Mouse (Mus musculus) c-Kit-positive CD71-negative TER-119-negative erythroid progenitor cells, embryonic 14.5 days (primary cell): Measurements from ENCODE around the gene Rae1.

Experiments used
- DNase-seq: peaks from one replicate; pipeline ENCODE4 v3.0.0-alpha.2; 2013; ENCODE audit warnings: low read depth

The Rae1 gene

DNA sequence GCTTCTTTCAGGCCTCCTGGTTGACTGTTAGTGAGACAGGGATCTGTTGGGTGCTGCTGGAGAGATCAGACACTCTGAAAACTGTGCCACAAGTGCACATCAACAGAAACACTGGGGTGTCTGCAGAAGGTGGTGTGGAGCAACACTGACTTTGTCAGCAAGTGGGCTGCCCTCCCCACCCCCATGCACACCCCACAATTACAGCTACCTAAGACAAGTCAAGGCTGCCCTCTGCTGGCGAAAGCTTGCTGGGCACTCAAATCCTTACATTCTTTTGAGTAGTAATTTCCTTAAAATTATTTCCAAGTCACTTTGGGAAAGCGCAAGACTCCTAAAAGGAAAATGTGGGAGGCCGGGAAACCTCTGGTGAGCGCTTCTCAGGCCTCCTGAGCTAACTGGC lies 3.7 kb upstream of the Rae1 start:
- DNase-seq: no peak

DNA sequence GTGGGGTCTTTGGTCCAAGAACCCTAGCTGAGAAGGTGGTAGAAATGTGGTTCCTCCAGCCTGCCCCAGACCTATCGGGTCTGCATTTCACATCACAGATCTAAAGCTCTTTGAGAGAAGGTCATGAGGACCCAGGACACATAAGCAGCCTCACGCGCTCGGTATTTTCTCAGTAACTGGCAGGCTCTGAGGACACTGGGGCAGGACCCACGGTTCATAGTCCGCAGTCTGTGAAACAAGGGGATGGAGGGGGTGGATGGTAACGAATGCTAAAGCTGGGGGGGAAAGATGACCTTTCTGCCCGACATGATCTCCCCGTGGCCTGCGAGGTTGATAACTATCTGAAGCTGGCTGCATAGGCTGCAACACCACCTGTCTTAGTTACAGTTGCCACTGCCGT lies 2.2 kb upstream of the Rae1 start:
- no peak for DNase-seq

DNA sequence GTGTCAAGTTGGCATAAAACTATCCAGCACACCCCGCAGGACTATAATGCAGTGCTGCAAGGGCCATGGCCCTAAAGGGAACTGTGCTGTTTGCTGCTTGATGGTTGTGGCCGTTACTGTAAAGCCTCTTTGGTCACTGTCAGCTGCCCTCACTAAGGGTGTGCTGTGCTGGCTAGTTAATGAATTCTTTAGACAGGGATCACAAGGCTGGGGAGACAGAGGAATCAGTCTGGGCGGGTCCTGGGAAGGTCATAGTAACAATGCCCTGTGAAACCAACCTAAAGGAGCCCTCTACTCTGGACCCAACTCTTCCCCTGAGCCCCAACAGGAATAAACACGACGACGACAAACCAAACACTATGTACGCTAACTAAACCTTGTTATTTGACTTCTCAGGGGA lies 1.4 kb upstream of the Rae1 start:
- no peak for DNase-seq

DNA sequence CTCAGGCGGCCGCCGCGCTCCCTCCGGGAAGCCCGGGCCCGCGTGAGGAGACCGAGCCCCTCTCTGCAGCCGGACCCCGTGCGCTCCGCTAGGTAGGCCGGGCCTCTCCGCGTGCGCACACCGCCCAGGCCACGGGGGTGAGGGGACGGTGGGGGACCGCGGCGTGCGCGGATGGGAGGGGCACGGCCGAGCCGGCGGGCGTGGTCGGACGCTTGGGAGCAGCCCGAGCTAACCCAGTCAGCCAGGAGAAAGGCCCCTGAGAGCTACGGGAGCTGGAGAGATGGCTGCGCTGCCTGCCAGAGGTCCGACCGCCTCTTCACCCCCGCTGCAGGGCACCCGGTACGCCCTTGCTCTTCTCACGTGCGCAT lies 352 bp downstream of the Rae1 start:
- no peak for DNase-seq

DNA sequence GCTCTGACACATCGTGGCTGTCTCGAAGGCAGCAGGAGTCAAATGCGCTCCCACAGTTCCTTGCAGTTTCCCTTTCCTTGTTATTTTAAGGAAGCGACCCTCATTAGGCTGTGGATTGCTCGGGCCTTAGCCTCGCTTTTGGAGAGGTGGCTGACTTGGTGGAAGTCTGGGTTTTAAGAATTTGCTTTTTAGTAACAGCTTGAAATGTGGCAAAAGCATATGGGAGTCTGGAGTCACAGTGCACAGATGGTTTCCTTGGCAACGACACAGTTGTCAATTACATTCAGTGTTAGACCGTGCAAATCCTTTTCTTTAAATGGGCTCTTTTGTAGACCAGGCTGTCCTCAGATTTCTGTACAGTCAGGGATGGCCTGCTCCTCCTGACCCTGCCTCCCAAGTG lies 1.0 kb downstream of the Rae1 start:
- DNase-seq: no peak

DNA sequence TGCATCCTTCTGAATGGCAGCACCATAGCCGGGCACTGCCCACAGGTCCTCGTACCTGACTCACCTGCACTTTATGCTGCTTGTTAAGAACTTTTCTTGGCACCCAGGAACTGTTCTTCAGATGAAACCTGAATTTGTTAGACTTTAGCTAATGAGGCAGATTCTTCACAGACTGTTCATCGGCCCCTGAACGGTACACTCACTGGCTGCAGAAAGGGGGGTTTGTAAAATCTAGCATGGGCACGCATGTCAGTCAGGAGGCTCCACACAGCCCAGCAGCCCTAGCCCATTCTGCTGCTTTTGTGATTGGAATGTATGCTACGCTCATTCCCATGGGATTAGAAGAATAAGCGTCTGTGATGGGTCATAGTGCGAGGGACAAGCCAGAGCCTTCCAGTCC lies 3.8 kb downstream of the Rae1 start:
- DNase-seq: no peak

DNA sequence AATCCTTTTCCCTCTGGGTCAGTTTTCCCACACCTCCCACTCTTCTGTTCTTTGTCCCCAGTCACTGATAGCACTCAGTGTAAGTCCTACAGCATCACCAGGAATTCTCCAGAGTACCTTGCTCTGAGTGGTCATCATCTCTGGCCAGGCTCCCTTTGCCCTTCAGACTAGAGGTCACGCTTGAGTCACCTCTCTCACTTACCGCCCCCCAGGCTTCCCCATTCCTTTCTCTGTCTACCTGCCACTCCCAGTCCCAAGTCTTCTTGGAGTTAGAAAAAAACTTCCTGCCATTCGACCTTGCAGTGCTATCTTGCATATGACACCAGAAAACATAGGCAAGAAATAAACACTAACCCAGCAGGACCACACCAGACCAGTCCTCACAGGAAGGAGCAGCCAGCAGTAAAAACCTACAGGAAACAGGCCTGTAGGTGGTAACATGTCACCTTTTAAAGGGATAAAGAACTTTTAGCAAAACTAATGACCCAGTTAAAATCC lies 10.4 kb downstream of the Rae1 start:
- DNase-seq: no peak

DNA sequence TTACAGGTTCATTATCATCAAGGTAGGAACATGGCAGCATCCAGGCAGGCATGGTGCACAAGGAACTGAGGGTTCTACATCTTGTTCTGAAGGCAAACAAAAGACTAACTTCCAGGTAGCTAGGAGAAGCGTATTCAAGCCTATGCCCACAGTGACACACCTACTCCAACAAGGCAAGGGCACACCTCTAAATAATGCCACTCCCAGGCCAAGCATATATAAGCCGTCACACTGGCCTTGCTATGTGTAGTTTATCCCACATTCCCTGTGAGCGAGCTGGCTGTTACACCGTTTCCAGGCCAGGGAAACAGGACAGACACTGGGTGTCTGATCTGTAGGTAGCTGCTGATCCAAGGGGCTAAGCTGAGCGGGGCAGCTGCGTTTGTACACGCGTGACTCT lies 11.5 kb downstream of the Rae1 start:
- no peak for DNase-seq

DNA sequence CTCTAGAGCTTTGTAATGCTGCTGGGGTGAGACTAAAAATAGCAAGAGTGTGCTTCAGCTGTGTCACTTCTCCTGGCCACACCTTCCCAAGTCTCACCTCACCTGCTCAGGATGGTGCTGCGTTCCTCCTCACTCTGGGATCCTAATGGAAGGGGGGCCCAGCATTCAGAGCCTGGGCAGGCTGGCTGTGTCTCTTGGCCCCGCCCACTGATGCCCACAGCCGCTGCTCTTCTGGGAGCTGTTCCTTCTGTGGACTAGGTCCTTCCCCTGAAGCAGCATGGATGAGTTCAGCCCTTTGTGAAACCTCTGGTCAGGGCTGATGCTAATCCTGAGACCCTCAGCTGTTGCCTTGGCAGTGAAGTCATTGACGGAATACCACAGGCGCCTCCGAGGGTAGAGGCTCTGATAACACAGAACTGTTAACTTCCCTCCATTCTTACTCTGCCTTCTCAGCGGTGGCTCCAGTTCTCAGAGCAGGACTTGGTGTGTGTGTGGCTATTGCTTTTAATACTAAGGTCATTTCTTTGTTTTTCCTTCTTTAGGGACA lies 14.9 kb downstream of the Rae1 start:
- DNase-seq: no peak

DNA sequence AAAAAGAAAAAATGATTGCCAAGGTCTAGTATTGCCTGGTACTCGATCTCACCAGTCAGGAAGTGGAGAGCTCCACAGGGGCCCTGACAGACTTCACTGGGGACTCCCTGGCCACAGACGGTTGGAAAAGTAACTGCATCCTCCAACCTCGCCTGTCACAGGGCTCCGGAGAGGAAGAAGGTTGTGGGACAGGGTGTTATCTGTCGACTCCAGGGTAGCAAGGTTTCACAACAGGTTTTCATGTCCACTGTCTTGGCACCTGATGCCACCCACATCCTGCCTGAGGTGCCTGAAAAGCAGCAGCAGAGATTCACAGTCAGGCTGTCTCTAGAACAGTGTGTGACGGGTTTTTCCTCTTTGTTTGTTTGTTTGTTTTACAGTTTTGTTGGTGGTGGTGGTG lies 18.0 kb downstream of the Rae1 start:
- DNase-seq: no peak

DNA sequence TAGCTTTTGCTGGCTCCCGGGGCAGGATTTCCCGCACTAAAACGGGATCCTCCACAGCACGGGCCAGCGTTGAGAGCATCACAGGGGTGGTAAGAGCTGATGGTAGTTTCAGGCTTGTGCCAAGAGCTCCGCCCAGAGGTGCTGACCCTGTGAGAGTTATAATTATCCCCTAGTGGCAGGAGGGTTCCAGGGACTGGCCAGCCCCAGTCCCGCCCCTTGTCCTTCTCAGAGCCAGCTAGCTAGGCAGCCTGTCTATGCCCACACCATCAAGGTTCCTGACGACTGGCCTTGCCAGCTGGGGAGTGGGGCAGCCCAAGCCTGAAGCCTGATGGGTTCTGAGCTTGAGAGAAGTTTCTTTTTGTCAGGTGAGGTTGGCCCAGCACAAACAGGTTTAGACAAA lies 18.7 kb downstream of the Rae1 start:
- no peak for DNase-seq

DNA sequence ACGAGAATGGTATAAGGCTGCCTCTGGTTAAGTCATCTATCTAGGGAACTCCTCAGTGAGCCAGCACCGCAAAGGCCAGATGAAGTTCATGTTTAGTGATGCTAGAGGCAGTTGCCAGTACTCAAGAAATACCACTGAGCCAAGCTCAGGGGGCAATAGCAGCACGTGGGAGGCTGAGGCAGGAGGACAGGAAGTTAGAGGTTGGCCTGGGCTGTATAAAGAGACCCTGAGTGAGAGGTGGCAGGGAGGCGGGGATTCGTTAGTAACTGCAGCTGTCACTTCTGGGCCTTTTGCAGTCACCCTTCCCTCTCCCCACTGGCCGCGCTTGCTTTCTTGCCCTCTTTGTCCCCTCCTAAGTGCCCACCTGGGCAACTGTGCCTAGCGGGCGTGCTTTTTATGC lies 19.4 kb downstream of the Rae1 start:
- DNase-seq: no peak

DNA sequence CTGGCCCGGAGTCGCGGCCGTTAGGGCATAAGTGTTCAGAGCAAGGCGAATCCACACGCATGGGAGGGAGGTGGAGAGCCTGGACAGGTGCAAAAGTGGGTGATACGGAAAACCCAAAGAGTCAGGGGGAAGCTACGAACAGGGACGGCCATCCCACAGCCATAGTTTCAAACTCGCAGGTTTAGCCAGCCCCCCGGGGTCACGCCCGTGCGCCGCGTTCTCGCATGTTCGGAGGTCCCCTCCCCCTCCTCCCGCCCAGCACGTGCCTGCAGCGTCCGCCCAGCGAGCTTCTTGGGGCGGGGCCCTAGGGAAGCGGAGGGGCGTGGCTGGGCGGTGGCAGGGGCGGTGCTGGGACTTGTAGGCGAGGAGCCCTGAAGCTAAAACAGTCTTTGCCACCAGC lies 19.9 kb downstream of the Rae1 start:
- no peak for DNase-seq

DNA sequence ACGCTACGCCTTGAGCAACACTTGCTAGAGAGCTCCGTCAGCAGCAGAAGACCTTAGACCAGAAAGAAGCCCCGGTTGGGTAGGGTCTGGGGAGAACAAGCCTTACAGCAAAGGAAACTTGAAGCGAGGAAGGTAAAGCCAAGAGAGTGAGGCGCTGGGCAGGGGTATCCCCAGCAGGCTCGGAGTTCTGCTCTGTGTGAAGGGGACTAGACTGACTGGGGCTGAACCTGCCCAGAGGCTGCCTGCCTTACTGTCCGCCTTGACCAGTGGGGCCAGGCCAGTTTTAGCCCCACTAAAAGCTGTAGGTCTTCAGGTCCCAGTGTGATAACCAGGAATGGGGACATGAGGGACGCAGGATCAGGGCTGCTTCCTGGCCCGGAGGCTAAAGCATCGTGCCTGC lies 20.5 kb downstream of the Rae1 start, which contains the start of gene Rbm38:
TSS of gene Rbm38 (plus strand) at position 69 of the 400 bp plus-strand sequence.
- DNase-seq: no peak

DNA sequence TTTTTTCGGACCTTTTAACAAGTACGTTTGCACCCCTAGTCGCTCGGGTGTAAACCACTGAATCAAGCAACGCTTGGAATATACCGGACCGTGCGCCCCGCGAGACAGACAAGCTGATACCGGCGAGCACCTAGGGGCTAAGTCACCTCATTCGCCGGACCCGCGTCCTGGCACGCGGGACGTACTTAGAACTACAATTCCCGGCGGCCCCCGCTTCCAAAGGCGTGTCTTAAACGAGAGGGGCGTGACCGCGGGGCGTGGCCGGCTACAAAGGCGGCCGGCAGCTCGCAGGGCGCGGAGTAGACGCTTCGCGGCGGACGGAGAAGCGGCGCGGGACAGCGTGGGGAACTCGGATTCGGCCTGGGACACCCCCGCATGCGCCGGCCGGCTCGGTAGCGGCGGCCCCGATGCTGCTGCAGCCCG lies 21.7 kb downstream of the Rae1 start:
- DNase-seq: peak; percentile 86

DNA sequence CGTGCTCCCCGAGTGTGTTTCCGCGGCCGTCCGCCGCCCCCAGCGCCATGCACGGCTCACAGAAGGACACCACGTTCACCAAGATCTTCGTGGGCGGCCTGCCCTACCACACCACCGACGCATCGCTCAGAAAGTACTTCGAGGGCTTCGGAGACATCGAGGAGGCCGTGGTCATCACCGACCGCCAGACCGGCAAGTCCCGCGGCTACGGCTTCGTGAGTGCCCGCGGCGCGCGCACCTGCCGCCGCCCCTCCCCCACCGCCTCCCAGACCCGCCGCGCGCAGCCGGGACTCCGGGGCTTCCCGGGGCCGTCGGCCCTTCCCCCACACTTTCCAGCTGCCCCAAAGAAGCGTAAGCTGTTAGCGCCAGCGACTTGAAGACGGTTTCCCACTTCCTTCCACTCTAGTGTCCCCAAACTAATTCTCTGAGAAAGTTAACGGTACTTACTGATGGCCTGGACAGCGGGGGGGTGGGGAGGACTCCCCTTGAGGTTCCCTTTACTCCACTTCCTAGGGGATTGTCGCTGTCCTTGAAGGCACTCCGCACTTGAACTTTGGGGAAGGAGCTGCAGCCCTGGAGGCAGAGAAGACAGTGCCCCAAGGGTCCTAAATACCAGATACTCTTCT lies 22.3 kb downstream of the Rae1 start:
- DNase-seq: no peak

DNA sequence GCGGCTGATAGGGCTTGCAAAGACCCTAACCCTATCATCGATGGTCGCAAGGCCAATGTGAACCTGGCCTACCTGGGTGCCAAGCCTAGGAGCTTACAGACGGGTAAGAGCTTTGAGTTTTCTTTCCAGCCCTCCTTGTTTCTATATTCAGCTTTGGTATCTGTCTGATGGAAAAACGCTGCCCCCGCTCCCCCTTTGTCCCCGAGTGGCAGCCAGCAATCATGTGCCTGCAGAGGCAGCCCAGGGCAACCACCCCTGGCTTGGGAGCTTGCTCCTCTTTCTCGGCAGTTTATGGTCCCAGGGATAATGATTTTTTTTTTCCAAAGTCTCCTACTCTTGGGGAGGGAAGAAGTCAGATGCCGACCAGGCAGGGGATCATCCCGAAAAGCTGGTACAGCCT lies 22.9 kb downstream of the Rae1 start:
- DNase-seq: no peak

DNA sequence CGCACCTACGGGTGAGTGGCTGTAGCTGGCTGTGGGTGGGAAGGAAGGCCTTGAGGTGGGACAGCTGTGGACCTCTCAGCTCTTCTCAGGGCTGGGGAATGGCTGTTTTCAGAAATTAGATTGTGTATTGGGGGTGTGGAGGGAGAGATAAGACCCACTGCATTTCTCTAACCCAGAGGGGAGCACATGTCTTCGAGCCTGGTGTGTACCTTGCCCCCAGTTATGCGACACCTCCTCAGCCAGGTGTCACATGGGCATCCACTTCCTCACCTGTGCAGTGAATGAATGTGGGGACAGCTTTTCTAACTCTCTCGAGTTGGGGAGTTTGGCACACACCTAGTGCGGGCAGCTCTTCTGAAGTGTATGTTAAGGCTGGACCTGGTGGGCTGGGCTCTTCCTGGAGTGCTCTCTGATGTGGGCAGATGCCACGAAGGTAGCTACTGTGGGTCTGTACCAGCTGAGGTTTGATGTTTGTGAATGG lies 23.5 kb downstream of the Rae1 start:
- no peak for DNase-seq

DNA sequence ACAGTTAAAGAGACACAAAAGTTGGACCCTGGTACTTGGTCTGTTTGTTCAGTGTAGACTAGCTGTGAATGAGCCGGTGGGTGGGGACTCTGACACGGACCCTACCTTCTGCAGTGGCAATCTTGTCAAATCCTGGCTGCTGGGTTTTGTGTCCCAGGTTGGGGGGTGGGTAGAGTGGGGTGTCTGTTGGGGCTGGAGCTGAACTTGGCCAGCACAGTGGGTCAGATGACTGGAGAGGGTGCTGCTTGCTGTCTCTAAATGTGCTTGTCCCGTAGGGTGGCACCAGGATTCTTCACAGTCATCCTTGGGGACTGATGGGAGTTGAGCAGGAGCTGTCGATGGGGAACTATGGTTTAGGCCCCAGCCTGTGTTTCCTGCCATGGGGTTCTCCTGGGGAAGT lies 24.0 kb downstream of the Rae1 start:
- no peak for DNase-seq

DNA sequence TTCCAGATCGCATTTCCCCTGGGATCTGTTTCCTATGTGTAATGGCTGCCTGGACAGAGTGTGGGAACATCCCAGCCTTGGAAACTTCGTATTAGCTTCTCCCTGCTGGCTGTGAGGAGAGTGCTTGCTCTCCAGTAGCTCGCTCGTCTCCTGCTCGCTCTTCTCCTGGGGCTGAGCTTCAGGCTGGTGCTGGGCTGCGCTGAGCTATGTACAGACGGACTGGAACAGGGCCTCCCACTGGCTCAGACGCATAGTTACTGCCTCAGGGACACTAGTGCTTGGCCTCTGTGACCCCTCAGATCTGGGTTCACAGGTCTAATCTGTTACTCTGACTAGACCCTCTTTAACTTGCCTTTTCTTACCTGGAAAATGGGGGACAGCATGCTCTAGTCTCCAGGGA lies 24.5 kb downstream of the Rae1 start:
- DNase-seq: no peak

DNA sequence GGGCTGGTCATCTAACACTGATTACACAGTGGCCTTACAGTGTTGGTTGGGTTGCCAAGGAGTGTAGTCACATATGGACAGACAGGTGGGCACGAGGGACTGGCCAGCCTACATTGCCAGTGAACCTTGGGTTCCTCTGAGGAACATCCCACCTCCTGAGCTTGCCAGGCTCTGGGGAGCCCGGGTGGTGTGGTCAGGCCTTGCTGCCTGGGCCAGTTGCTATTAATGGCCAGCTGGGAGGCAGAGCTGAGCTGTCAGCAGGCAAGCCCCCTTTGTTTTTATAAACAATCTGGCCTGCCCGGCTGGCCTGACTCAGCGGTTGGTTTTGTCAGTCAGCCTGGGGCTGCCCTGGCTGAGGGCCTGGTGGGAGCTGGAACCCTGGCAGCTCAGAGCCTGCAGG lies 25.0 kb downstream of the Rae1 start:
- no peak for DNase-seq

DNA sequence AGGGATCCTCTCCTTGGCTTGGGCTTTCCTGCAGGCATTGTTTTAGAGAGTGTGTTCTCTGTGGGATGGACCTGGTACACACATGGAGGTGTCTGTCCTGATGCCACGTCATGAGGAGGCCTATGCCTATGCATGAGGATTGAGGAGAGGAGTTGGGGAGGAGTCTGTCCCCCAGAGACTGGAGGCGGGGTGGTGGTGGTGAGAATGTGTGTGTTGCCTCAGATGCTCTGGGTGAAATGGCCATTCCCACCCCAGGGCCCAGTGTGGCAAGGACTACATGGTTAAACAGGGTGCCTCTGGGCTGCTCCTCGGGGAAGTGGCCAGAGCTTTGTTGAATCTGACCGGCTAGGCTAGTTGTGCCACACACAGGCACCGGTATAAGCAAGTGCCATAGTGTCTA lies 26.4 kb downstream of the Rae1 start:
- DNase-seq: no peak

DNA sequence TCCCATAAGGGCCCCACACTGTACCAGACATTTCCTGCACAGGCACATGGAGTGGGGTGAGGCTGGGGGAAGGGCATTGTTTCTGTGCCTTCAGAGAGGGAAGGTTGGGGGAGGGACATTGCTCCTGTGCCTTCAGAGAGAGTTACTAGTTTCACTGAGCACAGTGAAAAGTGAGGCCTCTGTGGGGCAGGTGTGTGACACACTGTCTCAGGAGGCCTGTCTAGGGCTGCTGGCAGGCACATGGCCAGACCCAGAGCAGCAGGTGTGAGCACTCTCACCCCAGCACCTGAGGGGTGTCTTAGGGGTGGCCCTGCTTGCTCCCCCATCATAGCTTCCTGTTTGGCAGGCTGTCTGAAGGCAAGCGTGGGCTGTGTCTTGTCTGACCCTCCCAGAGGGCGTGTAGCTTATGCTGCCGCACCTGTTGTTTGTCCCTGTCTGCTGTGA lies 26.8 kb downstream of the Rae1 start:
- DNase-seq: no peak

DNA sequence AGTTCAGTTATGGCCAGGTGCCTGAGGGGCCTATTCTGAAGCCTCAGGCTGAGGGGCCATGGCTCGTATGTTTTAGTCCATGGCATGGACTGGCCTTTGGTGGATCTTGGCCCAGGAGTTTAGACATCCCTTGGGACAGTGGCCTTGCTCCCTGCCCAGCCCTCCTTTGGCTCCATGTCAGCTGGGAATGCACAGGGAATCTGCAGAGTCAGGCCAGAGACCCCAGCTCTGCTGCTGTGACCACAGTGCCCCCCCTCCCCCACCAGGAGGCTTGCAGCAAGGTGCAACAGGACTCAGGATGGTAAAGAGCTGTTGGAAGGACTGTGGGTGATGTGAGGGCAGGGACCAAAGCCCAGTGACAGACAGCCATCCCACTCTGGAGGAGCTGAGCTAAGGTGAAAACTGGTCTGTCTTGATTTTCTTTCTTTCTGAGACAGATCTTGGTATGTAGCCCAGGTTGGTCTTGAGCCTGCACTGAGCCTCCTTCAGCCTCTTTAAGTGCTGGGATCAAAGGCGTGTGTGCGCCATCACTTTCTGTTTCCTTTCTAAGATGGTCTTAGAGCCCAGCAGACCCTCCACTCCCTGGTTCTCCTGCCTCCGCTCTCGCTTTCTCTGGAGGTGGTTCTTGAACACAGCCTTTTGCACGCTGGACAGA lies 27.4 kb downstream of the Rae1 start:
- no peak for DNase-seq
